Mouse (Mus musculus): ENCODE results near the gene Kifc5b. TPM values are rescaled to one million over a fixed set of nuclear protein-coding genes. Genes with fewer than 3 reads are reported as not detected.
A peak's percentile ranks its signal among the peaks of the same experiment; 100 is the strongest.

Kifc5b gene
- polyA plus RNA-seq, 1 experiment: 9.9 TPM

GRCm38 (mm10) chr17:26950560-26951288 lies 33.8 kb downstream of the Kifc5b start:
- no peak for DNase-seq (ENCODE audit: low read depth)
- TF ChIP-seq CTCF (IDR thresholded peaks at IDR 0.05; ENCODE audit: borderline replicate concordance, extremely low read depth, insufficient read depth, insufficient read length): no peak
- TF ChIP-seq POLR2A (IDR thresholded peaks at IDR 0.05; ENCODE audit: borderline replicate concordance, extremely low read depth, insufficient read depth, insufficient read length, poor library complexity, severe bottlenecking): no peak

GRCm38 (mm10) chr17:26951406-26951805 lies 34.5 kb downstream of the Kifc5b start:
- peak; percentile 96 for DNase-seq (ENCODE audit: low read depth)
- TF ChIP-seq POLR2A (IDR thresholded peaks at IDR 0.05; ENCODE audit: borderline replicate concordance, extremely low read depth, insufficient read depth, insufficient read length, poor library complexity, severe bottlenecking) (no peak), CTCF (IDR thresholded peaks at IDR 0.05; ENCODE audit: borderline replicate concordance, extremely low read depth, insufficient read depth, insufficient read length) (no peak)

GRCm38 (mm10) chr17:26951952-26952877 lies 35.3 kb downstream of the Kifc5b start:
- no peak for TF ChIP-seq CTCF (IDR thresholded peaks at IDR 0.05; ENCODE audit: borderline replicate concordance, extremely low read depth, insufficient read depth, insufficient read length)
- no peak for TF ChIP-seq POLR2A (IDR thresholded peaks at IDR 0.05; ENCODE audit: borderline replicate concordance, extremely low read depth, insufficient read depth, insufficient read length, poor library complexity, severe bottlenecking)
- no peak for DNase-seq (ENCODE audit: low read depth)

GRCm38 (mm10) chr17:26953201-26953600 lies 36.3 kb downstream of the Kifc5b start:
- TF ChIP-seq POLR2A (IDR thresholded peaks at IDR 0.05; ENCODE audit: borderline replicate concordance, extremely low read depth, insufficient read depth, insufficient read length, poor library complexity, severe bottlenecking) (no peak), CTCF (IDR thresholded peaks at IDR 0.05; ENCODE audit: borderline replicate concordance, extremely low read depth, insufficient read depth, insufficient read length) (no peak)
- no peak for DNase-seq (ENCODE audit: low read depth)

GRCm38 (mm10) chr17:26953726-26954125 lies 36.8 kb downstream of the Kifc5b start:
- TF ChIP-seq CTCF (IDR thresholded peaks at IDR 0.05; ENCODE audit: borderline replicate concordance, extremely low read depth, insufficient read depth, insufficient read length) (no peak), POLR2A (IDR thresholded peaks at IDR 0.05; ENCODE audit: borderline replicate concordance, extremely low read depth, insufficient read depth, insufficient read length, poor library complexity, severe bottlenecking) (no peak)
- no peak for DNase-seq (ENCODE audit: low read depth)

GRCm38 (mm10) chr17:26956309-26956708 lies 39.4 kb downstream of the Kifc5b start:
- no peak for TF ChIP-seq CTCF (IDR thresholded peaks at IDR 0.05; ENCODE audit: borderline replicate concordance, extremely low read depth, insufficient read depth, insufficient read length)
- TF ChIP-seq POLR2A (IDR thresholded peaks at IDR 0.05; ENCODE audit: borderline replicate concordance, extremely low read depth, insufficient read depth, insufficient read length, poor library complexity, severe bottlenecking): no peak
- no peak for DNase-seq (ENCODE audit: low read depth)

GRCm38 (mm10) chr17:26956895-26957294 lies 40.0 kb downstream of the Kifc5b start:
- DNase-seq (ENCODE audit: low read depth): no peak
- TF ChIP-seq POLR2A (IDR thresholded peaks at IDR 0.05; ENCODE audit: borderline replicate concordance, extremely low read depth, insufficient read depth, insufficient read length, poor library complexity, severe bottlenecking) (no peak), CTCF (IDR thresholded peaks at IDR 0.05; ENCODE audit: borderline replicate concordance, extremely low read depth, insufficient read depth, insufficient read length) (no peak)

GRCm38 (mm10) chr17:26957872-26958271 lies 41.0 kb downstream of the Kifc5b start:
- DNase-seq (ENCODE audit: low read depth): no peak
- TF ChIP-seq CTCF (IDR thresholded peaks at IDR 0.05; ENCODE audit: borderline replicate concordance, extremely low read depth, insufficient read depth, insufficient read length) (no peak), POLR2A (IDR thresholded peaks at IDR 0.05; ENCODE audit: borderline replicate concordance, extremely low read depth, insufficient read depth, insufficient read length, poor library complexity, severe bottlenecking) (no peak)

- TF ChIP-seq POLR2A (IDR thresholded peaks at IDR 0.05; ENCODE audit: borderline replicate concordance, extremely low read depth, insufficient read depth, insufficient read length, poor library complexity, severe bottlenecking): no peak
- TF ChIP-seq CTCF (IDR thresholded peaks at IDR 0.05; ENCODE audit: borderline replicate concordance, extremely low read depth, insufficient read depth, insufficient read length): no peak
- DNase-seq (ENCODE audit: low read depth): no peak
These were observed 42.0 kb downstream of the Kifc5b start for GRCm38 (mm10) chr17:26958880-26959279.

- no peak for TF ChIP-seq POLR2A (IDR thresholded peaks at IDR 0.05; ENCODE audit: borderline replicate concordance, extremely low read depth, insufficient read depth, insufficient read length, poor library complexity, severe bottlenecking)
- no peak for TF ChIP-seq CTCF (IDR thresholded peaks at IDR 0.05; ENCODE audit: borderline replicate concordance, extremely low read depth, insufficient read depth, insufficient read length)
- no peak for DNase-seq (ENCODE audit: low read depth)
These were observed 42.9 kb downstream of the Kifc5b start for GRCm38 (mm10) chr17:26959815-26960214.

- TF ChIP-seq POLR2A (IDR thresholded peaks at IDR 0.05; ENCODE audit: borderline replicate concordance, extremely low read depth, insufficient read depth, insufficient read length, poor library complexity, severe bottlenecking) (no peak), CTCF (IDR thresholded peaks at IDR 0.05; ENCODE audit: borderline replicate concordance, extremely low read depth, insufficient read depth, insufficient read length) (no peak)
- DNase-seq (ENCODE audit: low read depth): no peak
These were observed 44.8 kb downstream of the Kifc5b start for GRCm38 (mm10) chr17:26961572-26962240.
